25 mouse cellular contexts compared by ENCODE assay signal in genomic region chr1:34811035-34811434, GRCm38 (mm10). TPM values are rescaled to one million over a fixed set of nuclear protein-coding genes. Genes with fewer than 3 reads are reported as not detected.
DNase-seq lines count a peak whose midpoint lies in the region; ATAC-seq lines count a peak whose summit lies in the region.
"Had no signal": no experiment of that assay in that cellular context is flagged by ENCODE, and none has a peak within 500 bp of the region (broad histone marks: within the 10 kb centered on the region; RNA-seq: fewer than 3 reads in every experiment).

No protein-coding gene starts in this region.

- H3K4me1 ChIP-seq in hindbrain, embryonic 13.5 days (replicated peaks) = peaks cover 26% of the 10 kb centered on the region
- peaks cover 18% of the 10 kb centered on the region for H3K4me1 ChIP-seq in hindbrain, embryonic 10.5 days (replicated peaks)
- H3K4me1 ChIP-seq in midbrain, embryonic 14.5 days (ENCODE audit: control insufficient read depth, insufficient read depth, low read length) = no peaks in the 10 kb centered on the region; the same call in 1 of the 2 replicates
- H3K4me1 ChIP-seq in midbrain, embryonic 15.5 days = 0 out of 2 replicates have a peak, but pooled peaks cover 2% of the 10 kb centered on the region

- H3K36me3 ChIP-seq in hindbrain, embryonic 13.5 days = peaks cover 98% of the 10 kb centered on the region
- peaks cover 83% of the 10 kb centered on the region for H3K36me3 ChIP-seq in hindbrain, embryonic 10.5 days
- H3K36me3 ChIP-seq in midbrain, embryonic 14.5 days (ENCODE audit: control insufficient read depth, insufficient read depth, low read length) = peaks cover 82% of the 10 kb centered on the region
- H3K36me3 ChIP-seq in midbrain, embryonic 15.5 days (replicated peaks) = peaks cover 19% of the 10 kb centered on the region; the same call in 1 of the 2 replicates

- DNase-seq in cerebellum, adult 11-12 months = peak; percentile 38
- no peak for DNase-seq in cerebellum, adult 8-10 months
- DNase-seq in hindbrain, embryonic 10.5 days (ENCODE audit: low spot score) = no peak
- no peak for DNase-seq in midbrain, embryonic 14.5 days
- no peak for DNase-seq in gastrocnemius, postnatal 10 days
- DNase-seq: embryo, embryonic 11 days; gastrocnemius, postnatal 36 days; heart, adult 18-20 months; kidney, adult 11 months; kidney, postnatal 36 days; layer of hippocampus, postnatal 36 days; liver, postnatal 0 days; lung, postnatal 36 days; thymus, adult 2 months; thymus, postnatal 36 days had no signal

- H3K9me3 ChIP-seq in hindbrain, embryonic 13.5 days = no peaks in the 10 kb centered on the region
- no peaks in the 10 kb centered on the region for H3K9me3 ChIP-seq in hindbrain, embryonic 10.5 days
- H3K9me3 ChIP-seq in midbrain, embryonic 14.5 days (ENCODE audit: control insufficient read depth, low read length) = no peaks in the 10 kb centered on the region
- H3K9me3 ChIP-seq in midbrain, embryonic 15.5 days = no peaks in the 10 kb centered on the region
- H3K9me3 ChIP-seq: embryonic facial prominence, embryonic 12.5 days; kidney, embryonic 15.5 days; liver, embryonic 12.5 days; neural tube, embryonic 12.5 days had no signal

- H3K9ac ChIP-seq in hindbrain, embryonic 13.5 days = no peak overlapping the region
- no peak overlapping the region for H3K9ac ChIP-seq in midbrain, embryonic 14.5 days (replicated peaks; ENCODE audit: low read length)
- no peak overlapping the region for H3K9ac ChIP-seq in midbrain, embryonic 15.5 days
- H3K9ac ChIP-seq: embryonic facial prominence, embryonic 12.5 days; kidney, embryonic 15.5 days; liver, embryonic 12.5 days; liver, postnatal 0 days; neural tube, embryonic 12.5 days had no signal

- no peak for ATAC-seq in hindbrain, embryonic 13.5 days (ENCODE audit: low FRiP score)
- no peak for ATAC-seq in midbrain, embryonic 14.5 days (ENCODE audit: low FRiP score, low TSS enrichment)
- no peak for ATAC-seq in midbrain, embryonic 15.5 days (replicated peaks)
- ATAC-seq: inflammation-experienced regulatory T-cells, adult 6 months; liver, embryonic 12.5 days; liver, postnatal 0 days; Patski had no signal

- no peak overlapping the region for H3K4me2 ChIP-seq in hindbrain, embryonic 13.5 days
- no peak overlapping the region for H3K4me2 ChIP-seq in midbrain, embryonic 14.5 days (ENCODE audit: low read length)
- H3K4me2 ChIP-seq in midbrain, embryonic 15.5 days = no peak overlapping the region
- H3K4me2 ChIP-seq: embryonic facial prominence, embryonic 12.5 days; heart, embryonic 11.5 days; kidney, embryonic 15.5 days; liver, embryonic 12.5 days; midbrain, embryonic 11.5 days; neural tube, embryonic 12.5 days had no signal

- H3K27ac ChIP-seq in hindbrain, embryonic 13.5 days = peak overlapping the region; percentile 35; the same call in 1 of the 2 replicates
- no peak overlapping the region for H3K27ac ChIP-seq in hindbrain, embryonic 10.5 days
- H3K27ac ChIP-seq in midbrain, embryonic 14.5 days (replicated peaks; ENCODE audit: low read depth, low read length) = 0 out of 2 replicates have a peak overlapping the region, but pooled peaks have one; percentile 3
- no peak overlapping the region for H3K27ac ChIP-seq in midbrain, embryonic 15.5 days
- H3K27ac ChIP-seq: embryonic facial prominence, embryonic 12.5 days; kidney, embryonic 15.5 days; liver, embryonic 12.5 days; neural tube, embryonic 12.5 days had no signal

- WGBS in hindbrain, embryonic 13.5 days = 90% methylated on average over 6 of the region's 6 CpGs
- 86% methylated on average over 6 of the region's 6 CpGs for WGBS in hindbrain, embryonic 10.5 days
- WGBS in midbrain, embryonic 14.5 days = 88% methylated on average over 6 of the region's 6 CpGs
- 88% methylated on average over 6 of the region's 6 CpGs for WGBS in midbrain, embryonic 15.5 days

- no peak overlapping the region for H3K4me3 ChIP-seq in hindbrain, embryonic 13.5 days
- no peak overlapping the region for H3K4me3 ChIP-seq in hindbrain, embryonic 10.5 days
- H3K4me3 ChIP-seq in midbrain, embryonic 14.5 days (replicated peaks; ENCODE audit: low read depth, low read length) = no peak overlapping the region
- H3K4me3 ChIP-seq in midbrain, embryonic 15.5 days = no peak overlapping the region
- H3K4me3 ChIP-seq: embryonic facial prominence, embryonic 12.5 days; kidney, embryonic 15.5 days; liver, embryonic 12.5 days; neural tube, embryonic 12.5 days had no signal

- no peaks in the 10 kb centered on the region for H3K27me3 ChIP-seq in hindbrain, embryonic 13.5 days
- peaks cover 11% of the 10 kb centered on the region for H3K27me3 ChIP-seq in hindbrain, embryonic 10.5 days (ENCODE audit: insufficient read depth, poor library complexity, severe bottlenecking)
- no peaks in the 10 kb centered on the region for H3K27me3 ChIP-seq in midbrain, embryonic 14.5 days (ENCODE audit: control insufficient read depth, insufficient read depth, low read length)
- H3K27me3 ChIP-seq in midbrain, embryonic 15.5 days (replicated peaks) = no peaks in the 10 kb centered on the region
- H3K27me3 ChIP-seq: embryonic facial prominence, embryonic 12.5 days; neural tube, embryonic 12.5 days; Patski had no signal

RNA-seq across cellular contexts. Expression of gene Fam168b, which starts 31.8 kb away (rescaled TPM):
- polyA plus RNA-seq in hindbrain, embryonic 13.5 days (2015; fragmentation: Nextera tagmentation; extraction: Ambion mirVana) = 124 and 127 TPM in 2 replicates
- polyA plus RNA-seq in hindbrain, embryonic 10.5 days (2016; fragmentation: Nextera tagmentation; extraction: Ambion mirVana) = 119 and 142 TPM in 2 replicates
- 116 and 131 TPM in 2 replicates for polyA plus RNA-seq in midbrain, embryonic 14.5 days (2014; fragmentation: Nextera tagmentation; extraction: Ambion mirVana)
- 161 and 164 TPM in 2 replicates for polyA plus RNA-seq in midbrain, embryonic 15.5 days (2015; fragmentation: Nextera tagmentation; extraction: Ambion mirVana)
- 10 to 100 TPM; 54.3 to 63.7 TPM for total RNA-seq in gastrocnemius, postnatal 10 days (2021)

RNA-seq across cellular contexts. Expression of gene Plekhb2, which starts 38.7 kb away (rescaled TPM):
- polyA plus RNA-seq in hindbrain, embryonic 13.5 days (2015; fragmentation: Nextera tagmentation; extraction: Ambion mirVana) = 68.7 and 71.8 TPM in 2 replicates
- 45.6 and 57.9 TPM in 2 replicates for polyA plus RNA-seq in hindbrain, embryonic 10.5 days (2016; fragmentation: Nextera tagmentation; extraction: Ambion mirVana)
- polyA plus RNA-seq in midbrain, embryonic 14.5 days (2014; fragmentation: Nextera tagmentation; extraction: Ambion mirVana) = 61.8 and 67.2 TPM in 2 replicates
- 69.1 and 72.6 TPM in 2 replicates for polyA plus RNA-seq in midbrain, embryonic 15.5 days (2015; fragmentation: Nextera tagmentation; extraction: Ambion mirVana)
- total RNA-seq in gastrocnemius, postnatal 10 days (2021) = 10 to 100 TPM; 16.5 to 17.1 TPM

Comparison
In these comparisons a context has a peak if more than half of its experiments do, and no peak if none do; other contexts are left out.
1. H3K27ac ChIP-seq: peak in hindbrain, embryonic 13.5 days (single experiment) and midbrain, embryonic 14.5 days (single experiment); none in hindbrain, embryonic 10.5 days (single experiment) and midbrain, embryonic 15.5 days (single experiment).